Mouse (Mus musculus) regulatory T cell (primary cell): ENCODE measurements around the gene Sugct.

Experiments
- in situ Hi-C: fragments of 300-600 bp; cut with MboI, MseI; formaldehyde crosslinking; loops from one replicate; pipeline ENCODE4 v1.15.1; 2025; ENCODE audit warnings: high pct_unique_total_duplicates

Sugct gene

DNA sequence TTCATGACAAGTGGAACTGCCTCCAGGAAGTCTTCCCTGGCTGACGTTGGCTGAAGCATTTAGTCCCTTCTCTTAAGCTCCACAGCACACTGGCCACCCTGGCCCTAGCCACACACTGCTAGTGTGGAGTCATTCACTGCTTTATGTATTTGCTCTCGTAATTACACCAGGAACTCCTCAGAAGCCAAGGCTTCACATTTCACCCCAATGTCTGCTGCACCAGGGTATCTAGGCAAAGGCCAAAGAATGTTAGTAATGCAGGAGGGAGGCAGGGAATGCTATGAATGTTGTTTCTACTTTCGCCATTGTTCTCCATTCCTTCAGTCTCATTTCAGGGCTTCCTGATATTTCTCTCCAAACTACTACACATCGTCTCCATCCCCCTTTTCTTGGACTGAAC is 398.4 kb downstream of the Sugct start:
- in situ Hi-C loops = no loop called here

- in situ Hi-C loops = no loop called here
Measured at GRCm38 (mm10) chr13:17296460-17296859, 398.9 kb downstream of the Sugct start.

DNA sequence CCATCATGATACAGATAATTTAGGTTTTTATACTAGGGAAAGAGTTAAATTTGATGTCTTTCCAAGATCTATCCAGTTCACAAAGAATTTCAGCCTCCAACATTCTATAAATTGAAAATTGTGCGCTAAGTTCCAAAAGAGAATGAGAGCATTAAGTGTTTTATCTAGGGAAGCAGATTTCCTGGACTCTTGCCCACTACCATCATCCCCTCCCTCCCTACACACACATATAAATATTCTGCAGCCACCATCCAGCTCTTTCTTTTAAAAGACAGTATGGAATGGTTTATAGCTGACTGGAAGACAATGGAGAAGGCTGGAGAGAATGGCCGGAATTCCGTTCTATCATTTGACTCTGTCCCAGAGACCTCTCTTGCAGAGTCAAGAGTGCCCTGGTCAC is 404.3 kb downstream of the Sugct start:
- in situ Hi-C loops = no loop called here

DNA sequence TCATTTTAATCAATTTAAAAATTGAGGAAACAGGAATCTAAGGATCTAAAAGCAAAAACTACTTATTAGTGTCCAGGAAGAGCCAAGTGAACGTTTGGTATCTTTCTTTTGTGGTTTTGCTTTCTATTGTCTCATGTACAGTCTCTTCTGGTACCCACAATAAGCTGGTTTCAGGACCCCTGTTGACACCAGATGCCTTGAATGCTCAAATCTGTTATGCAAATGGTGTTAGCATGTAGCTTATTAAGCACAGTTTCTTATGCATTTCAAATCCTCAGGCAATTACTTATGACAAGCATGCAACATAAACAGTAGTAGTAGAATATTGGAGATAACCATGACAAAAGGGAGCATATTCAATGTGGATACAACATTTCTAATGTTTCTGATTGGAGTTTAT is 407.0 kb downstream of the Sugct start:
- in situ Hi-C loops = no loop called here

- in situ Hi-C loops = no loop called here
Measured at GRCm38 (mm10) chr13:17245936-17246335, 449.4 kb downstream of the Sugct start.

GRCm38 (mm10) chr13:17216524-17216923 is 478.8 kb downstream of the Sugct start:
- in situ Hi-C loops = no loop called here

GRCm38 (mm10) chr13:17212681-17213080 is 482.7 kb downstream of the Sugct start:
- in situ Hi-C loops = no loop called here

DNA sequence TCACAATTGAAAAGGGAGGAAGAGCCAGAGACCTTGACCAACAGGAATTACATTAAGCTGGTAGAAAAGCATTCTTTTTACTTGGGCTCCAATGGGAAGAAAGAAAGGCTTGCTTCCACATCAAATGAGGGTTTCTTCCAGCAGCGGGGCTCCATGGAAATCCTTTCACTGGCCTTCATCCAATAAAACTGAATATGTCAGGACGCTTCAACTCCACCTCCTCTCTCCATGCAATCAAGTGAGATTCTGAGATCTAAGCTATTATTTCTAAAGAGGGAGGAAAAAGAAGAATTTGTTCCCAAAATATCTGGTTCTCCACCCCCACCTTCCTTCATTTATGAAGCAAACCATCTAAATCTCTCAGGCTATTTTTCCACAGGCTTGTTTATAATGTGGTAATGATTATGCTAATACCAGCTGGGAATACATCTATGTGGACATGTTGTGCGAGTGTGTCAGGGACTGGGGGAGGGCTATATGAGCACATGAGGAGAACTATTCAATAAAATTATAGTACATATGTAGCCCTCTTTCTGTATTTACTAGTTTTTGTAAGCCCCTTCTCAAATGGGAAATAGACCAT is 505.1 kb downstream of the Sugct start:
- in situ Hi-C loops = no loop called here

GRCm38 (mm10) chr13:17185253-17185652 is 510.1 kb downstream of the Sugct start:
- in situ Hi-C loops = no loop called here

- in situ Hi-C loops = no loop called here
Measured at GRCm38 (mm10) chr13:17165917-17166316, 529.4 kb downstream of the Sugct start.

GRCm38 (mm10) chr13:17164721-17165120 is 530.6 kb downstream of the Sugct start:
- in situ Hi-C loops = no loop called here

DNA sequence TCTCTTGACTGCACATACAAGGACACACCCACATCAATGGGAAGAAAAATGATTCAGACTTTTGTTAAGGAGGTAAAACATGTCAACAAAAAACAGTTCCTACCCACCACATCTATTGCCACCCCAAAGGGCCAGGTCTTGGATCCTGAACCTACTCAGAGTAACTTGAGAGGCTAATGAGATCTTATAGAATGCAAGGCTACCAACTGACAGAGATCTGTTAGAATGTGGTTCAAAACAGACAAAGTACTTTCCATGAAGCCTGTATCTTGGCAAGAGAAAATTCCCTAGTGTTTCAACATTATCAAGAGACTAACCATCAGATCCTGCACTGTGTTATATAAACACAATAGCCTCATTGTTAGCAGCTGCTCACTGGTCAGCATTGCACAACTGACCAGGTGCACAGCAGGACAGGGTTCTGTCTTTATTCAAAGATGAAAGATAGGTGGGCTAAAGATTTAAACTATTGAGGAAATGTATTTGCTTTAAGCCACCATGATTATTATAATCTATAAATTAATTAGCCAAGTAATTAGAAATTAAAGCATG is 548.8 kb downstream of the Sugct start:
- in situ Hi-C loops = no loop called here

- in situ Hi-C loops = no loop called here
Measured at GRCm38 (mm10) chr13:17116073-17116472, 579.3 kb downstream of the Sugct start.

- in situ Hi-C loops = no loop called here
Measured at GRCm38 (mm10) chr13:17102372-17102771, 593.0 kb downstream of the Sugct start.

DNA sequence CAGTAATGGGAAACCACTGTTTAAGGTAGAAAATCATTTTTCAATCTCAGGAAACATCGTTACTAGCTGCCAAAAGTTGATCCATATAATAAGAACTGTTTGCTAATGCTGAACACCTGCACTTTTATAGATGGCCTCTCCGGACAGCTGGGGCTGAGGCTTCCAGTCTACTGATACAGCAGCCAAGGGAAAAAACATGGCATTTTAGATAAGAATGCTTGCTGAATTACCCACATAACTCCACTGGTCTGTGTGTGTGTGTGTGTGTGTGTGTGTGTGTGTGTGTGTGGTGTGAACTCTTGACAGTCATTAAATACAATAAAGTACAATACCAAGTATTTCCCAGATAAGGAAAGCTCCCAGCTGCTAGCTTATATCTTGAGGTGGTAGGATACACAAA is 608.8 kb downstream of the Sugct start:
- in situ Hi-C loops = no loop called here

- in situ Hi-C loops = no loop called here
Measured at GRCm38 (mm10) chr13:17086146-17086545, 609.2 kb downstream of the Sugct start.

DNA sequence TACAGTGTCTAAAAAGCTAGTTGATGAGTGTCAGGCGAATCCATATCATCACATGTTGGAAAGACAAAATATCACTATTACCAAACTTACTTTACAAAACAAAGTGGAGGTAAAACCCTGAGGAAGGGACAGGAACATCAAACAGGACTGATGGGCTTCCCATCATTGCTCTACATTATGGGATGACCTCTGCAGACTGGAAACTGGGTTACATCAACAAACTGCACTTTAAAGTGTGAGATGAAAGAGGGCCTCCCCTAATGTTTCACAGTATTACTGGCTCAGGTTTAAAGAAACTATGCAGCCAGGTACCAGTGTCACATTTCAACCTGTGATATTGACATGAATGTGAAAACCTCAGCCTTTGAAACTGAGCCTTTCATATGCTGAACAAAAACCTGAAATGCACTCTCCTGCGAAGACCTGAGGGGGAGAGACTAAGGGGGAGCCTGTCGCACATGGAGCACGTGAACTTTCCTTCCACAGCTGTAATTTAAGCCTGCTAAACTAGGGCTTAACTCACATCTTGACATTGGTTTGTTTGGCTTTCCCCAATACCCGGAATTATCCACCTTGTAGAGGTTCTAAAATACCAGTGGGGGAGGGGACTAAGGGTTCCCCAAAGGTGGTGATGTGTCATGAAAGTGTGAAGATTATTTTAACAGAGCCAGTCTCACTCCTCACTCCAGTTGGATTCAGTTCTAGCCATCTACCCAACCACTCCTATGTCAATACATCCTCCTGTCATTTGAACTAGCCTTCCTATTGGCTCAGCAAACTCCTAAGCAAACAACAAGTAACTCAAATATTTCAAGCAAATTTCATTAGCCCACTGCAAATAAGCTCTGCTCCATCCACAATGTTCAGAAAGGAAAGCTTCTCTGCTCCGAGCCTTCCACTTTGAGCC is 610.2 kb downstream of the Sugct start:
- in situ Hi-C loops = no loop called here

DNA sequence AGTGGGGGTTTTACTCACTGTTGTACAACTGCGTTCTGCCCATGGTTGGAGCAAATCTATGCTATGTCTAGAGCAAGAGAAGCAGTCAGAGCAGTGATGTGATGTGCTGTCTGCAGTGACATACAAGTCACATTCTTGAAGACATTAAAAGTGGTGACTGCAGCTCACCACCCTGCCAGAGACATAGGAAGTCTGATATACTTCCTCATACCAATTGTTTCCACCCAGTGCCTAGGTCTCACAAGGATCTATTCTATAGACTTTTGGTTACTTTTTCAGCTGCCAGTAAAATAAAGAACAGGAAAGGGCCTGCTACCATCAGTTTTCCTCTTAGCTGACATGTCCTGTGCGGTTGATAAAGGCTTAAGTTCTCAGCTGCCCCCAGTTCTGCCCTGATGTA is 613.7 kb downstream of the Sugct start:
- in situ Hi-C loops = no loop called here

DNA sequence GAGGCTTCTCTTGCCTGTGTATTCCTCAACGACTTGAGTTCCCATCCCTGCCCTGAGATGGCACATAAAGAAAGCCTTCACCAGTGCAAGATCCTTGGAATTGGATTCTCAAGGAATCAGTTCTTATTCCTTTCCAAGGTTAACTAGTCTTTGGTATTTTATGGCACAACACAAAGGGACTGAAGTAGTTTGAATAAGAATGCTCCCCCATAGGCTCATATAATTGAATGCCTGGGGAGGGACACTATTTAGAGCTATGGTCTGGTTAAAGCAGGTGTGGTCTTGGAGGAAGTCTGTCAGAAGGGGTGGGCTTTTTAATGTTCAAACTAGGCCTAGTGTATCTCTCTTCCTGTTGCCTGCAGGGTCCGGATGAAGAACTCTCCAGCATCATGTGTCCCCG is 629.8 kb downstream of the Sugct start:
- in situ Hi-C loops = no loop called here

GRCm38 (mm10) chr13:17056650-17057049 is 638.7 kb downstream of the Sugct start:
- in situ Hi-C loops = no loop called here

- in situ Hi-C loops = no loop called here
Measured at GRCm38 (mm10) chr13:17043426-17044224, 651.7 kb downstream of the Sugct start.

DNA sequence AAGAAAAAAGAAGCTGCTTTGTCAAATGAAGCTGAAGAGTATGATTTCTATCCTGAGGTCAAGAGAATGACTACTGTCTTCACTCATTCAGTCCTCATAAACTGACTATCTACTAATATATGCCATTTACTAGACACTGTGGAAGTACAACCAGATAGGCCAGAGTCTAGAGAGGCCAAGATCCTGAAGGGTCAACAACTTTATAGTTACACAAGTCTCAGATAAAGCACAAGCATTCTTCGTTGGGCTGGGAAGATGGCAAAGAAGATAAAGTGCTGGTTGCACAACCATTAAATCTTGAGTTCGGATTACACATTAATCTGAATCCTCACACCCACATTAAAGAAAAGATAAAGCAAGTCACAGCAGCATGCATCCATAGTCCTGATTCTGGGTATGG is 653.0 kb downstream of the Sugct start:
- in situ Hi-C loops = no loop called here
